Mouse (Mus musculus) heart, postnatal 0 days (tissue): ENCODE data around the gene Ggcx.

Experiments
- CTCF ChIP-seq: IDR thresholded peaks from 2 replicates; pipeline ENCODE4 v1.5.1; 2016; ENCODE audit warnings: antibody characterized with exemption, control low read depth, low read depth
- EP300 ChIP-seq: IDR thresholded peaks from 2 replicates; pipeline ENCODE4 v1.6.1; 2016; ENCODE audit warnings: antibody characterized with exemption, low read depth

GRCm38 (mm10) chr6:72477621-72478020 is 63.5 kb downstream of the Ggcx start:
- no peak for TF ChIP-seq CTCF
- TF ChIP-seq EP300: no peak
